Mouse (Mus musculus) erythroblast, adult 5-6 weeks (primary cell): ENCODE data around the gene Spata13. TPM values are rescaled to one million over a fixed set of nuclear protein-coding genes. Genes with fewer than 3 reads are reported as not detected.

Experiments
- ATAC-seq: replicated peaks from 2 replicates; pipeline ENCODE4 v1.8.0; 2016; ENCODE audit warnings: moderate number of reproducible peaks, mild to moderate bottlenecking, moderate TSS enrichment, inconsistent platforms; ENCODE audit not compliant: poor library complexity, low FRiP score, severe bottlenecking
- total RNA-seq, 2 experiments: library from RNA; stranded (forward) in 1 of 2; stranded (reverse) in 1 of 2; fragments of 150-400 nt in 1 of 2; fragments of 200-764, 138-1000 nt in 1 of 2; gene quantifications; 2 replicates each; pipeline versions ENCODE4 v1.2.3 to v1.2.4; 2015 to 2017; ENCODE audit warnings: low replicate concordance in 2 of 2

The Spata13 gene
- total RNA-seq, 2 experiments from 2014 or later = 7.1 to 55.5 TPM

- ATAC-seq = no peak
Observed at GRCm38 (mm10) chr14:60809881-60810280, 176.1 kb downstream of the Spata13 start.

DNA sequence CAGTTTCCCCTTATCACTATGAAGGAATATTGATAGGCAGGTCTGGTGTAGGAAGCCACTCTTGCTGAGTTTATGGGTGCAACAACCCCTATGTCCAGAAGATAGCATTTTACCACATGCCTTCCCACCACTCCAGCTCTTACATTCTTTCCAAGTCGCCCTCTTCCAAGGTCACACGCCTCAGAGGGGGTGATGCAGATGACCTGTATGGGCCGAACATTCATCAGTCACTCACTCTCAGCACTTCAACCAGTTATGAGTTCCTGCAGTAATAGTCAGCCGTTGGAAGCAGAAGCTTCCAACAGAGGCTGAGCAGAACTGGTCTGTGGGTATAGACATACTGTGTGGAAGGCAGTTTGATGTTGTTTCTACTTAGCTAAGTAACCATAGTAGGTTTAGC is 177.7 kb downstream of the Spata13 start:
- no peak for ATAC-seq

Other genes with a start within 250 kb of the Spata13 start
- gene C1qtnf9, start 134.1 kb downstream of the Spata13 start, total RNA-seq (2015; ENCODE audit: low replicate concordance) = not detected in 2 replicates
- not detected in 2 replicates for gene C1qtnf9, start 134.1 kb downstream of the Spata13 start, total RNA-seq (2017; ENCODE audit: low replicate concordance)
- 1.9 and 2.5 TPM in 2 replicates for gene Mipep, start 150.6 kb downstream of the Spata13 start, total RNA-seq (2015; ENCODE audit: low replicate concordance)
- gene Mipep, start 150.6 kb downstream of the Spata13 start, total RNA-seq (2017; ENCODE audit: low replicate concordance) = 3.3 and 7.2 TPM in 2 replicates